Mouse (Mus musculus) ovary, adult 2 months (tissue): ENCODE results near the gene Pabpc4. TPM values are rescaled to one million over a fixed set of nuclear protein-coding genes. Genes with fewer than 3 reads are reported as not detected.

Experiments
- polyA plus RNA-seq: library from polyadenylated mRNA; depleted of rRNA; stranded (reverse); fragments of >200 nt; gene quantifications from 2 replicates; pipeline ENCODE4 v1.2.3, GENCODE M21; 2012; rRNA removed

Gene Pabpc4
- polyA plus RNA-seq, result 326 TPM in 2 replicates

DNA sequence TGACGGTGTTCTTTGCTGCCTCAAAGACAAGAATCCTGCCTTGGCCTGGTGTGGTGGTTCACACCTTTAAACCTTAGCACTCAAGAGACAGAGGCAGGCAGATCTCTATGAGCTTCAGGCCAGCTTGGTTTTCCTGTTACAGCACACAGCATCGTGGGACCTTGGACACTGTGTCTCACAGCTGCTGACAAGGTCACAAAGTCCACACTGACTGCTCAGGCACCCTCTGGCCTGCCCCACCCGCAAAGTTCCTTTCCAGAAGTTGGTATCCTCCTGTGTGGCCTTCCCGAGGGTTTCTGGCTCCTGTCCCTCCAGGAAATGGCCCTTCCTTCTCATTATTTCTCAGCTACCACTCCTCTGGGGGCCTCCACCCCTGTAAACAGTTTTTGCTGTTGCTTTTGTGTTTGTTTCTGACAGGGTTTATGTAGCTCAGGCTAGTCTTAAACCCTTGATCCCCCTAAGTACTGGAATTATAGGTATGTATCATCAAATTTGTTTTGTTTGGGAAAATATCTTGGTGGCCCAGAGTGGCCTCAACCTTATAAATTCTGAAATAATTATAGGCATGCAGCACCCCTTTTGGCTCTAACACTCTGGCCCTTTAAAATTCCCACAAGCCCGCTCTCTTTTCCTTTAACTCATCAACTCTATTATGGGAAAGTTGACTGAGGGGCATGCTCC is at the start of gene Pabpc4:
TSS of gene Pabpc4 (plus strand) at position 631 of the 681 bp plus-strand sequence.

DNA sequence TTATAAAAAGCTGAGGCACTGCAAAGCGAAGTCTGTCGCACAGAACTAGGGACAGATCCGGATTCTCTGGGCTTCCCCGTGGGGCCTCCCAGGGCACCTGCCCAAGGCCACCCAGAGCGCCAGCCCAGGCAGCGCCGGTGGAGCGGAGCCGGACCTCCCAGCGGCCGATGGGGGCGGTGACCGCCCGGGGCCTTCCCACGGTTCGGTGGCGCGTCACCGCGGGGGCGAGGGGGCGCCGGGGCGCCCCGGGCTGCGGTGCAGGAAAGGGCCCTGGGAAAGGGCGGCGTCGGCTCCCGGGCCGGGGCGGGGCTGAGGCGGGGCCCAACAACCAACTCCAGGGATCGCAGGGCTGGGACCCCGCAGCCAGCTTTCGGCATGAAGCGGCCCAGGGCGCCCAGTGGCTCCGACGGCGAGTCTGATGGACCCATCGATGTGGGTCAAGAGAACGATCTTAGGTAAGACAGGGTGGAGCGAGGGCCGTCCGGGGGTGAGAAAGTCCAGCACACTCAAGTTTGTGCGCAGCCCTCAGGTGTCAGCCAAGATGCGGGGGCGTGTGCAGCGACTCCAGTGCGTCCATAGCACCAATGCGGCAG is 28.6 kb upstream of the Pabpc4 start, which contains the start of gene Heyl:
TSS of gene Heyl (plus strand) at position 65 of the 593 bp plus-strand sequence.

DNA sequence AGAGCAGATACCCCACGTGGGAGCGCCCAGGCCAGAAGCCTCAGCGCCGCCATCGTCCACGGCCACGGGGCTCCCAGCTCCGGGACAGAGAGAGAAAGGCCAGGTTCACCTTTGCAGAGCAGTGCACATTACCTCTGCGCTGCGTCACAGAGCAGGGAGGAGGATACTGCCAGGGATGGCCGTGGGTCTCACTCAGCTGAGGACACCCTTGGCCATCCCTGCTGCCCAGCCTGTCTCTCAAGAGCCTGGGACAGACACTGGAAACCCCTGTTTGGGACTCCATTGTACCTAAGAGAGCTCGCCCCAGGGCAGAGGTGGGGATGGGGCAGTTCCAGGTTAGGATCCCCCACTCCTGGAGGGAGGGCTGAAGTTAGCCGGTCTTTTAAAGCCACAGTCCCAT is 61.4 kb downstream of the Pabpc4 start, which contains the start of gene Oxct2a:
TSS of gene Oxct2a (minus strand) at position 101 of the 400 bp plus-strand sequence.

DNA sequence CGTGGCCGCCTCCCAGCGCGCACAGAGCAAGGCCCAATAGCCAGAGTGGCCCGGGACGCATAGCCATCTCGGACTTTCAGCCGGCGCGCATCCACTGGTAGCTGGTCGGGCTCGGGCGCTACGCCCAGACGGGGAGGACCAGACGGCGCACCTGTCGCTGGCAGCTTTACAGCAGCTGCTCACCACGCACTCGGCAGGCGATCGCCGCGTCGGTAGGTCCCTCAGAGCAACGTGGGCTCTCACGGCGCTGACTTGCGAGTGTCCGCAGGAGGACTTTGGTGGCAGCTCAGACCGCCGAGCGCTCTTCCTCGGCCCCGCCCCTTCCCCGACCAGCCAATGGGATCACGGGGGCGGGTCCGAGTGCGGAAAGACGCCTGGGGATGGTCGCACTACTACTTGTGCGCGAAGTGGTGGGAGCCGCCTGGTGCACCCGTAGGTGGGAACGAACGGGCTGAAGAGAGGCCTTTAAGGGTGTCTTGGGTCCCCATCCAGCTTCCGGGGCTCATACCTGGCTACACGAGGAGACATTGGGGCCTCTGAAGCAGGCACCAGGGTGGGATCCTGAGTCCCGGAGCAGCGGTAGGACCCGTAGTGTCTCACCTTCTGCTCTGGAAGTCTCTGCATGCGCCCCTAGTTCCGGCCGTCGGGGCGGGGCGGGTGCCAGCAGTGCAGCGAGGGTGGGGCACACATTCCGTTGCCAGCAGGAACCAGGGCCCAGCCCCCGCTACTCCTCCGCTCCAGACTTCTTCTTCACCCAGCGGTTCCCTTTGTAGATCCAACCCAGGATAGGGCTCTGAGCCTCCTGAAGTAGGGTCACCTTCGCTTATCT is 80.7 kb downstream of the Pabpc4 start, which contains the start of gene Bmp8a:
TSS of gene Bmp8a (minus strand) at position 611 of the 829 bp plus-strand sequence.

Other genes starting within 250 kb of the Pabpc4 start
- 9.7 and 12.8 TPM in 2 replicates for gene Trit1, start 245.8 kb upstream of the Pabpc4 start, polyA plus RNA-seq
- 0.26 and 0.35 TPM in 2 replicates for gene Bmp8b, start 157.2 kb upstream of the Pabpc4 start, polyA plus RNA-seq
- not detected in 2 replicates for gene Oxct2b, start 146.1 kb upstream of the Pabpc4 start, polyA plus RNA-seq
- 23.5 and 24.2 TPM in 2 replicates for gene Ppie, start 122.4 kb upstream of the Pabpc4 start, polyA plus RNA-seq
- gene Hpcal4, start 79.1 kb upstream of the Pabpc4 start, polyA plus RNA-seq, result 0.26 and 0.37 TPM in 2 replicates
- 0.71 and 0.81 TPM in 2 replicates for gene Nt5c1a, start 60.8 kb upstream of the Pabpc4 start, polyA plus RNA-seq
- 24.8 and 32.5 TPM in 2 replicates for gene Heyl, start 28.8 kb upstream of the Pabpc4 start, polyA plus RNA-seq
- 0.16 TPM in 1 of 2 replicates, not detected in the other for gene Oxct2a, start 61.3 kb downstream of the Pabpc4 start, polyA plus RNA-seq
- gene Bmp8a, start 80.9 kb downstream of the Pabpc4 start, polyA plus RNA-seq, result 1.1 and 1.7 TPM in 2 replicates